In the genomic region with DNA sequence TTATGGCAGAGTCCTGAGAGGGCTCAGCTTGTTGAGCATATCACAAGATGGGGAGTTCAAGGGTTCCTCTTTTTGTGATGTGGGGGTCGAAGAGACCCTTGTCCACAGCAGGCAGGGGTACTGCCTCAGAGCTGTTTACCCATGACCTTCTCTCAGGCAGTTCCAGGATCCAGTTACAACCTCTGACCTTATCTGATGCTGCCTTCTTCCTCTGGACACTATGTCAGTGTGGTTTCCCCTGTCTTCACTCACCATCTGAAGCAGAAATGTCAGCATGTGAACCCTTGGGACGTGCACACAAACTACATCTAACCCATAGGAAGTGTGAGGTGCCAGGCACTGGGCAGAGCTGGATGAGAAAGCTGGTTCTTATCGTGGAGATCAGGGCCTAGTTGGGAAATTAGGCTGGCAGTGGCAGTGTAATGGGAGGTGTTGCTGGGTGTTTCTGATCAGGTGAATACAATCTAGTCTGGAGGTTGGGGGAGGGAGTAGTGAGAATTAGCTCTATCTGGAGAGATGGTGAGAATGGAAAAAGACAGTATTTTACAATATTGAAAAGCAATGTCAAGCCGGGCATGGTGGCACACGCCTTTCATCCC, we compare ENCODE assay signal across 12 mouse cellular contexts. TPM values are rescaled to one million over a fixed set of nuclear protein-coding genes. Genes with fewer than 3 reads are reported as not detected.
DNase-seq lines count a peak whose midpoint lies in the region; ATAC-seq and TF ChIP-seq lines count a peak whose summit lies in the region.
"Had no signal": no experiment of that assay in that cellular context is flagged by ENCODE, and none has a peak within 500 bp of the region (broad histone marks: within the 10 kb centered on the region; RNA-seq: fewer than 3 reads in every experiment).

No protein-coding gene starts in this region.

- DNase-seq in embryo, embryonic 10 days (ENCODE audit: low spot score) = peak; percentile 23
- DNase-seq in embryo, embryonic 11 days = no peak
- no peak for DNase-seq in kidney, adult 2 months
- DNase-seq in kidney, adult 9 months = no peak
- no peak for DNase-seq in neural tube, embryonic 10.5 days (ENCODE audit: extremely low spot score, low spot score)
- no peak for DNase-seq in lung, postnatal 14 days
- DNase-seq: adrenal gland, adult 2 months; cerebellum, adult 11-12 months had no signal

- no peak overlapping the region for H3K4me2 ChIP-seq in neural tube, embryonic 14.5 days (ENCODE audit: low read depth, low read length)
- H3K4me2 ChIP-seq in myocyte (ENCODE audit: low read depth) = peak overlapping the region; percentile 86

- H3K9me3 ChIP-seq in neural tube, embryonic 14.5 days (ENCODE audit: control insufficient read depth, low read length) = no peaks in the 10 kb centered on the region
- H3K9me3 ChIP-seq: midbrain, embryonic 12.5 days had no signal

- 0 out of 2 replicates have a peak overlapping the region, but pooled peaks have one; percentile 44 for H3K27ac ChIP-seq in kidney, adult 2 months (ENCODE audit: insufficient read depth, low read depth, low read length)
- no peak overlapping the region for H3K27ac ChIP-seq in neural tube, embryonic 14.5 days (ENCODE audit: low read depth, low read length)
- H3K27ac ChIP-seq: midbrain, embryonic 12.5 days had no signal

- H3K4me1 ChIP-seq in kidney, adult 2 months (ENCODE audit: control insufficient read depth, insufficient read depth, low read length) = peaks cover 30% of the 10 kb centered on the region
- peaks cover 11% of the 10 kb centered on the region for H3K4me1 ChIP-seq in neural tube, embryonic 14.5 days (ENCODE audit: control insufficient read depth, insufficient read depth, low read length)

- WGBS in kidney, adult 2 months = 59% methylated on average over 5 of the region's 5 CpGs
- 89% methylated on average over 5 of the region's 5 CpGs for WGBS in neural tube, embryonic 14.5 days

- no peaks in the 10 kb centered on the region for H3K27me3 ChIP-seq in kidney, adult 2 months (replicated peaks; ENCODE audit: control insufficient read depth, insufficient read depth, low read length)
- no peaks in the 10 kb centered on the region for H3K27me3 ChIP-seq in neural tube, embryonic 14.5 days (ENCODE audit: control insufficient read depth, insufficient read depth, low read length)
- no peaks in the 10 kb centered on the region for H3K27me3 ChIP-seq in myocyte (ENCODE audit: control insufficient read depth, insufficient read depth, insufficient read length)
- H3K27me3 ChIP-seq: midbrain, embryonic 12.5 days had no signal

- no peak overlapping the region for H3K4me3 ChIP-seq in kidney, adult 2 months (ENCODE audit: insufficient read depth, low read depth, low read length)
- H3K4me3 ChIP-seq in neural tube, embryonic 14.5 days (ENCODE audit: low read depth, low read length) = no peak overlapping the region
- peak overlapping the region; percentile 70 for H3K4me3 ChIP-seq in myocyte

- no peak for ATAC-seq in neural tube, embryonic 14.5 days (ENCODE audit: low read depth)
- ATAC-seq: forebrain, embryonic 16.5 days had no signal

- H3K9ac ChIP-seq in neural tube, embryonic 14.5 days (replicated peaks; ENCODE audit: low read depth, low read length) = 0 out of 2 replicates have a peak overlapping the region, but pooled peaks have one; percentile 21

- H3ac ChIP-seq in myocyte (ENCODE audit: control insufficient read depth, insufficient read length) = no peak overlapping the region

- H3K36me3 ChIP-seq in kidney, adult 2 months (ENCODE audit: control insufficient read depth, insufficient read depth, low read length) = no peaks in the 10 kb centered on the region
- no peaks in the 10 kb centered on the region for H3K36me3 ChIP-seq in neural tube, embryonic 14.5 days (ENCODE audit: control insufficient read depth, insufficient read depth, low read length)
- H3K36me3 ChIP-seq in myocyte (ENCODE audit: control insufficient read depth, insufficient read depth) = no peaks in the 10 kb centered on the region
- H3K36me3 ChIP-seq: midbrain, embryonic 12.5 days had no signal

- TF ChIP-seq POLR2A in kidney, adult 2 months (IDR thresholded peaks at IDR 0.05; ENCODE audit: low read depth, low read length) = no peak
- TF ChIP-seq POLR2A in myocyte (IDR thresholded peaks at IDR 0.05; ENCODE audit: insufficient read length, low read depth) = no peak

- H3K79me2 ChIP-seq in myocyte (ENCODE audit: control insufficient read depth, insufficient read depth) = peaks cover 58% of the 10 kb centered on the region

- no peak for TF ChIP-seq CTCF in kidney, adult 2 months (conservative IDR thresholded peaks at IDR 0.05; ENCODE audit: insufficient read depth, insufficient read length, low read depth, low read length)

TF ChIP-seq in myocyte, 11 proteins besides CTCF, POLR2A, EP300 and RAD21:
- TF ChIP-seq USF1 (IDR thresholded peaks at IDR 0.05; ENCODE audit: low read depth) = no peak

RNA-seq across cellular contexts. Expression of gene Pkig, which starts 2.0 kb away (rescaled TPM):
- 100 and 107 TPM in 2 replicates for polyA plus RNA-seq in kidney, adult 2 months (2012; rRNA removed)
- polyA plus RNA-seq in neural tube, embryonic 14.5 days (2014; fragmentation: Nextera tagmentation; extraction: Ambion mirVana) = 102 and 103 TPM in 2 replicates
- polyA plus RNA-seq in myocyte (2012; fragmentation: generic; extraction: Trizol) = 799 TPM

RNA-seq across cellular contexts. Expression of gene Serinc3, which starts 15.3 kb away (rescaled TPM):
- polyA plus RNA-seq in kidney, adult 2 months (2012; rRNA removed) = 340 and 357 TPM in 2 replicates
- polyA plus RNA-seq in neural tube, embryonic 14.5 days (2014; fragmentation: Nextera tagmentation; extraction: Ambion mirVana) = 39.0 and 44.3 TPM in 2 replicates
- polyA plus RNA-seq in myocyte (2012; fragmentation: generic; extraction: Trizol) = 88.9 TPM

RNA-seq across cellular contexts. Expression of gene Ttpal, which starts 58.1 kb away (rescaled TPM):
- 11.3 and 12.0 TPM in 2 replicates for polyA plus RNA-seq in kidney, adult 2 months (2012; rRNA removed)
- polyA plus RNA-seq in neural tube, embryonic 14.5 days (2014; fragmentation: Nextera tagmentation; extraction: Ambion mirVana) = 45.5 and 57.1 TPM in 2 replicates
- polyA plus RNA-seq in myocyte (2012; fragmentation: generic; extraction: Trizol) = 20.2 TPM
